Mouse (Mus musculus): Measurements from ENCODE around the gene Tef.

GRCm38 (mm10) chr15:81838554-81839235 is 36.5 kb downstream of the Tef start:
- no peak for TF ChIP-seq CTCF (IDR thresholded peaks at IDR 0.05; ENCODE audit: low read depth, low read length)
- no peak for TF ChIP-seq EP300 (IDR thresholded peaks at IDR 0.05; ENCODE audit: insufficient read depth, low read depth, low read length)
- TF ChIP-seq POLR2A (IDR thresholded peaks at IDR 0.05; ENCODE audit: insufficient read depth, low read length): no peak

Data from ES-Bruce4 (cell line).